Mouse (Mus musculus): ENCODE results near the gene Ttc39d. TPM values are rescaled to one million over a fixed set of nuclear protein-coding genes. Genes with fewer than 3 reads are reported as not detected.
"Not testable (repeated sequence)": the region's sequence is repeated elsewhere in the genome, so short reads cannot be mapped to it uniquely, and the experiment has no call there.

The Ttc39d gene
- total RNA-seq, 2 experiments from 2014 or later: not detected

DNA sequence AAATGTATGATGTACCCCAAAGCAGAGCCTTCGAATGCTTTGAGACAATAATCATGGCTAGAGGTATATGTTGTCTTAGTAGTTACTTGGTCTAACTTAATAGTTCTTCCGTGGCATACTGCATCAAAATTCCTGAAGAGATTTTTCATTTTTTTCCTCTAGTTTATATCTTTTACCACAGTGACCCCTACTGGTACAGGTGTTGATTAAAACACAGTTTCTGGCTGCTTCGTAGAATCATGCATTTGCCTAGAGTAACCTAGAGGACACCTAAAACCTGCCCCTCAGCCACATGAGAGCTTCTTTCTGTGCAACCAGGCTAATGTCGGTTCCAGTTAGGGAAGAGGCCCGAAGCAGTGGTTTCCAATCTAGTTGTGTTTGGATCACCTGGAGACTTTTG, 14.2 kb upstream of the Ttc39d start:
- no peak for DNase-seq

DNA sequence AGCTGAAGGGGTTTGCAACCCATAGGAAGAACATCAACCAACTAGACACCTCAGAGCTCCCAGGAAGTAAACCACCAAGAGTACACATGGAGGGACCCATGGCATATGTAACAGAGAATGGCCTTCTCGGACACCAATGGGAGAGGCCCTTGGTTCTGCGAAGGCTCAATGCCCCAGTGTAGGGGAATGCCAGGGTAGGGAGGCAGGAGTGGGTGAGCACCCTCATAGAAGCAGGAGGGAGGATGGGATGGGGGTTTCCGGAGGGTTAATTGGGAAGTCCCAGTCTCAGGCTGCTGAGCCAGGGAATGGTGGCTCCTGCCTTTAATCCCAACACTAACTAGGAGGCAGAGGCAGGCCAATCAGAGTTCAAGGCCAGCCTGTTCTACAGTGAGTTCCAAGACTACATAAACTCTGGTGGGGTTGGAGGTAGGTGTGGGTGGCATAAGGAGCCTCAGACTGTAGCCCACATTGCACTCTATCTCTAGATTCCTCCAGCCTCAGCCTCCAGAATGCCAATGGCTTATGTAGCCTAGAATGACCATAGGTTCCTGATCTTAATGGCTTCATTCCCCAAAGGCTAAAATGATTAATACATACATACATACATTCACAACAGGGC, 8.0 kb upstream of the Ttc39d start:
- no peak for DNase-seq

GRCm38 (mm10) chr17:80205657-80206056, 1.6 kb upstream of the Ttc39d start:
- no peak for DNase-seq

DNA sequence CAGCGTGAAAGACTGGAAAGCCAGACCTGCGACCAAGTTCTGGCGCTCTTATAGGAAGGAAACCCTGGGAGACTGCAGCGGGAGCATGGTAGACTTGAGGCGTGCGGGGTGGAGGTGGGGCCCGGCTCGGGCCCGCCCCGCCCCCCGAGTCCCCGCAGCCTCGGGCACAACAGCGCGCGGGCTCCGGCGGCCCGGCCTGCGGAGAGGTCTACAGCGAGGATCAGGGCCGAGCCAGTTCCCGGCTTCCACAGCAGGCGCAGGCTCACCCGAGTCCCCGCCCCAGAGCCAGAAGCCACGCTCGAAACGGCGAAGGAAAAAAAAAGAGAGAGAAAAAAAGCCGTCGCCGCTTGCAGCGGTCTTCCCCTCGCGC, 974 bp upstream of the Ttc39d start:
- DNase-seq: peak; percentile 67 to 83

GRCm38 (mm10) chr17:80213998-80214397, 6.7 kb downstream of the Ttc39d start:
- not testable (repeated sequence) for DNase-seq

GRCm38 (mm10) chr17:80220131-80220530, 12.9 kb downstream of the Ttc39d start:
- no peak for DNase-seq

DNA sequence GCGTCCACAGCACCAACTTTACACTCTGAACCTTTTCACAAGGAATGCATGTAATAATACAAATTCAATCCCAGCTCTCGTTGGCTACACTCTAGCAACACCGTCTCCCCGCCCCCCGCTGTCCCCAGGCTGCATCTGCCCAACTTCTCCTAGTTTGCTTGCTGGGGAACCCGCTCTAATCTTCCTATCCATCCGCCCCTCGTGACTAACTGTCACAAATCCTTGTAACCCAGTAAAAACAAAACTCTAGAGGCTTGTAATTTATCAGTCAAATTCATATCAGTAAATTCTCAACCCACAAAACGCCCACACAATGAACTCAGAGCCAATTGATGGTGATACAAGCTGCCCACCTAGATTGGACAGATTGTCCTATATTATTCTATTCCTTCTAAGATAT, 13.9 kb downstream of the Ttc39d start:
- no peak for DNase-seq

- DNase-seq: no peak
Observed at GRCm38 (mm10) chr17:80221890-80222628, 14.8 kb downstream of the Ttc39d start.

GRCm38 (mm10) chr17:80223829-80224228, 16.6 kb downstream of the Ttc39d start:
- DNase-seq: peak in 1 of 2 experiments; percentile 6

DNA sequence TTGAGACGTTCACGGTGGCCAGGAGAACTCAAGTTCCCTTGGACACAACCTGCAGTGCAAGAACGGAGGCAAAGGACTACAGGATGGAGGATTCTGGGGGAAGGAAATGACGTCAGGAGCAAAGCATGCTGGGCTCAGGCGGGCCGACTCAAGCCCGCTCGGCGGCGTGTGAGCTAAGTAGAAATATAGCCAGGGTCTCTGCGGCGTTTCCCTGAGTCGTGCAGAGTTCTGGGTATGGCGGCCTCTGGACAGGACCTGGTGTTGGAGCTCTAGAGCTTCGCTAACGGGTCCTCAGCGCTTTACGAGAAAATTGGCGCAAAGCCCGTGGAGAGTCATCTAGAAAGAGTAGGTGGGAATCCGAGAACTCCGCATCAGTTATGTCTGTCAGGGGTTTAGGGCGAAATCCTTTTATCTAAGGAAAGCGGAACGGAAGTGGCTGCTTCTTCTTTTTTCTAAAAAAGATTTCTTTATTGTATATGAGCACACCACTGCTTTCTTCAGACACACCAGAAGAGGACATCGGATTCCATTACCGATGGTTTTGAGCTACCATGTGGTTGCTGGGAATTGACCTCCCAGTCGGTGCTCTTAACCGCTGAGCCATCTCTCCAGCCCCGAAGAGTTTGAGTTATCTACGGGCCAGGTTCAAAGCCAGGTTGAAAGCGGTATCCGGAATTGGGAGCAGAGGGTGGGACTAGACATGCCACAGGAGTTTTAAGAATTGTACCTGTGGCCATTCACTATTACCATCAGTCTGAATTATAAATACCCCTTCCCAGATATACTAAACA, 17.3 kb downstream of the Ttc39d start, which contains the start of gene Gemin6:
Gemin6 (plus strand) TSS at position 116 of the 791 bp plus-strand sequence.
- peak; percentile 88 to 89 for DNase-seq

GRCm38 (mm10) chr17:80225142-80225541, 17.9 kb downstream of the Ttc39d start:
- DNase-seq: not testable (repeated sequence)

DNA sequence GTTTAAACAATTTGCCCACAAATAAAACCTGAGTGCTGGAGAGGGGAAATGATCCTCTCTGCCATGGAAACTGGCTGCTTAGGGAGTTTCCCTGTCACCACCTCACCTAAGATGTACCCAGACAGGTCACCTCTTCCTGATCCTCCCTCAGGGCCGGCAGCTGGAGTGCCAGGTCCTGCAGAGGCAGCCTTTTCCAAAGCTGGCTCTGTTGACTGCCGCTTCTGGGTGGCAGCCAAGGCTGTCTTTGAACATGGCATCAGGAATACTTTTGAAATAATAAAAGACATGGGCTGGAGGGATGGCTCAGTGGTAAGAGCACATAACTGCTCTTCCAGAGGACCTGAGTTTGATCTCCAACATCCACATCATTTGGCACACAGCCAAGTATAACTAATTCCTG, 22.1 kb downstream of the Ttc39d start:
- peak; percentile 50 to 65 for DNase-seq

DNA sequence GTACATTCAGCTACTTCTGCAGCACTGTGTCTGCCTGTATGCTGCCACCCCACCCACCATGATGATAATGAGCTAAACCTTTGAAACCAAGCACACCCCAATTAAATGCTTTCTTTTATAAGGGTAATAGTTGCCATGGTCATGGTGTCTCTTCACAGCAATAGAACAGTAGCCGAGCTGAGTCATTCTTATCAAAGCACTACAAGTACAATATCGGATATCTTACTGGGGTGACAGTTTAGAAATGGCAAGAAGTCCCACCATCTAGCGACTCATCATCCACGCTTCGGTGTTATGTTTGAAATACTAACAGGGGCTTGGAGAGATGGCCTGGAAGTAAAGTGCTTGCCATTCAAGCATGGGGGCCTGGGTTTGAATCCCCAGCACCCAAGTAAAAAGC, 26.6 kb downstream of the Ttc39d start:
- no peak for DNase-seq

- DNase-seq: no peak
Observed at GRCm38 (mm10) chr17:80234376-80234775, 27.1 kb downstream of the Ttc39d start.

- DNase-seq: no peak
Observed at GRCm38 (mm10) chr17:80235477-80235876, 28.2 kb downstream of the Ttc39d start.

GRCm38 (mm10) chr17:80236805-80237204, 29.5 kb downstream of the Ttc39d start:
- DNase-seq: no peak

DNA sequence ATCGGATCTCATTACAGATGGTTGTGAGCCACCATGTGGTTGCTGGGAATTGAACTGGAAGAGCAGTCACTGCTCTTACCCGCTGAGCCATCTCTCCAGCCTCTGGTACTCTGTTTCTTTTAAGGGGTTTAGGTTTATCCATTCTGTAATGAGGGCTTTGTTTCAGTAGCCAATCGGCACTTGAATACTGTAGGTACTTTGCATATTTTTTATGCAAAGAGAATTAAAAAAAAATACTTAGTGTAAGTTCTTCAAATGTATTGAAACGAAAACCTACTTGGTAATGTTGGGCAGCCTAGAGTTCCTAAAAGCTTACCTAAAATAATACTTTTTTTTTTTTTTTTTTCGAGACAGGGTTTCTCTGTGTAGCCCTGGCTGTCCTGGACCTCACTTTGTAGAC, 30.2 kb downstream of the Ttc39d start:
- no peak for DNase-seq

- DNase-seq: no peak
Observed at GRCm38 (mm10) chr17:80241594-80241993, 34.3 kb downstream of the Ttc39d start.

GRCm38 (mm10) chr17:80243116-80243515, 35.9 kb downstream of the Ttc39d start:
- peak in 1 of 2 experiments; percentile 14 for DNase-seq

DNA sequence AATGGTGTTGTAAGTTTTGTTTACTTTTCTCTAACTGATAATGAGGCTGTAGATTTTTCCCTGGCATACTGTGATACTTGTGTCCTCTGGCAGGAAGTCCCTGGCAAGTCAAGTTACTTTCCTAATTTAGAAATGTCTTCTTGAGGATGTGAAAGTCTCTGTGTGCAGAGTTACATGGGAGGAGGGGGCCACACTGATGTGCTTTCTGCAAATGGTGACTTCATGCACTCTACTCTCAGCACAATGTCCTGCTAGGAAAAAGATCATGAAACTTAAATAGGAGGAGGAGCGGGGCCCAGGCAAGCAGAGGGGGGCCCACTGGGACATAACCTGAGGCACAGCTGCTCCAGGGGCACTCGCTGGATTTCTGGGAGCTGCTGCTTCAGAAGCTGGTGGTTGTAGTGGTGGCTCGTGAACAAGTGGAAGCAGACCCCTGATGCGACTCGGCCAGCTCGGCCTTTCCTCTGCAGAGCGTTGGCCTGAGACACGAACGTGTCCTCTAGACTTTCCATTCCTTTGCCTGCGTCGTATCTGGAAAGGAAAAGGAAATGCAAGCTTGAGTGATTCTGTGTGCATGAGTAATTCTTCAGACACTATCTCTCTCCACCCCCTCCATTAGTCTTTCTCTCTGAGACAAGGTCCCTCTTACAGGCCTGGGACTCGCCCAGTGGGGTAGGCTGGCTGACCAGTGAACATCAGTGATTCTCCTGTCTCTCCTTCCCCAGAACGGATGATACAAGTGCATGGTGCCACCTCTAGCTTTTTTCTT, 45.7 kb downstream of the Ttc39d start:
- peak; percentile 32 to 42 for DNase-seq

DNA sequence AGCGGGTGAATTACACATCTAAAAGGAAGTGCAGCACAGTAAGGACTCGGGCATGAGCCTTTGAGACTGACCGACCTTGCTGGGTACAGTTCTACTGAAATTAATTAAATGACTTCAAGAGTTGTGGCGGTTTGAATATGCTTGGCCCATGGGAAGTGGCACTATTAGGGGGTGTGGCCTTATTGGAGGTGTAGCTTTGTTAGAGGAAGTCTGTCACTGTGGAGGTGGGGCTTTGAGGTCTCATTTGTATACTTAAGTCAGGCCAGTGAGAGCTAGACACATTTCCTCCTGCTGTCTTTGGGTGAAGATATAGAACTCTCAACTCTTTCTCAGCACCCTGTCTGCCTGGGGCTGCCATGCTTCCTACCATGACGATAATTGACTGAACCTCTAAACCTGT, 47.2 kb downstream of the Ttc39d start:
- no peak for DNase-seq

DNA sequence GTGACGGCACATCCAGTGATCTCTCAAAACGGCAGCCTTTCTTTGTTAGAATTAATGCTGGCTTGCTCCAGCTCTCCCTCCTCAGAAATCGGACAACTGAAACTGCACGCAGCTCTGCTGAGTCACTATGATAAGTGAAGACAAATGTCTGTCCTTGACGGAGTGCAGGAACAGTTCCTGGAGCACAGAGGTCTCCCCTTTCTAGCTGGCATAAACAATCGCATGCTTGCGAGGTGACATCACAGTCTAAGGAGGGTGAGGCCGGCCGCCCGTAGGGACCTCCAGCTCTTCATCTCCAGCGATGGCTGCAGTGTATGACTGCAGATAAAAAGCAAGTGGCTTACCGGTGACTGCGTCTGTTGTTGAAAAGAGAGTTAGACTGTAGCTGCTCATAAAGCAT, 47.9 kb downstream of the Ttc39d start:
- DNase-seq: peak; percentile 85 to 86

Measured in adrenal gland, postnatal 36 days (tissue).